Mouse (Mus musculus) monocyte, adult 59 days (primary cell): ENCODE data around the gene Gm11077. TPM values are rescaled to one million over a fixed set of nuclear protein-coding genes. Genes with fewer than 3 reads are reported as not detected.

Experiments
- total RNA-seq, 2 experiments: library from RNA; stranded (reverse); gene quantifications; one replicate each; pipeline ENCODE4 v1.2.4; 2023

Gm11077 gene
- total RNA-seq = not detected

GRCm38 (mm10) chr6:140729272-140729671 is at the start of gene Gm11077:
TSS of gene Gm11077 (plus strand) at chr6:140729284.

Other genes starting within 250 kb of the Gm11077 start
- 10 to 100 TPM; 58.4 to 61.0 TPM for gene Aebp2, start 106.6 kb upstream of the Gm11077 start, total RNA-seq